Mouse (Mus musculus) thymus, postnatal 4 days (tissue): ENCODE data around the gene Sorcs2.
A peak's percentile ranks its signal among the peaks of the same experiment; 100 is the strongest.

Experiments used
- DNase-seq: peaks from one replicate; pipeline ENCODE4 v3.0.0; 2021

Gene Sorcs2

GRCm38 (mm10) chr5:36356659-36357058 is 41.3 kb downstream of the Sorcs2 start:
- no peak for DNase-seq

GRCm38 (mm10) chr5:36355683-36356082 is 42.3 kb downstream of the Sorcs2 start:
- DNase-seq: no peak

DNA sequence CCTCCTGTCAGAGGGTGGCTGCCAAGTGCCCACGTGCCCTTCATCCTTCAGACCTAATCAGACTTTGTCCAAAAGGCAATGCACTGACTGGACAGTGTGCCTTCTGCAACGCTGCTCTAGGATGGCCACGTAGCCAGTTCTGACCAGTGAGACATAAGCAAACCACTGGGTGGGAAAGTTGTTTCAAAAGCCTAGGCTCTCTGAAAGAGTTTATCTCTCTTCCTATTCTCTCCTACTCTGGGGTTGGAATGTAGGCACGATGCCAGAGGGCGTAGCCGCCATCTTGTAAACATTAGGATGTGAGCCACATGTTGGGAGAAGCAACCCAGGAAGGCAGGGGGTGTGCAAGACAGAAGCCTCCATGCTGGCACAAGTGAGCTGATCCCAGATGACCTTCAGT is 44.3 kb downstream of the Sorcs2 start:
- DNase-seq: no peak

GRCm38 (mm10) chr5:36353194-36353593 is 44.7 kb downstream of the Sorcs2 start:
- no peak for DNase-seq

GRCm38 (mm10) chr5:36346698-36347097 is 51.2 kb downstream of the Sorcs2 start:
- no peak for DNase-seq

DNA sequence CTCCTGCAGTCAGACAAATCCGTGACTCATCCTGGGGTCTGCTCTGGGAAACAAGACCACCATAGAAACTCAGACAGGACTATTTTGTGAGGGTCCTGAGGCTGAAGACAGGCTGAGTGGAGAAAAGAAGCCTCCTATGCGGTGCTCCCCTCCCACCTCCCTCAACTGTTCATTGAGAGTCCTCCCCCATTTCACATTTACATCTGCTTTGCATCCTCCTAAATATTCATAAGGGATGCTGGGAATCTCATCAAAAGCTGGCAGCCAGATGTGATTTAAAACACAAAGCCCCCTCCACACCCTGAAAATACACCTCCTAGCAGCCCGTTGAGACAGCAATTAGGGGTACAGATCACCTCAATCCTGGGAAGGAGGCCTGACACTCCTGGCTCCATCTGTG is 58.7 kb downstream of the Sorcs2 start:
- DNase-seq: no peak

DNA sequence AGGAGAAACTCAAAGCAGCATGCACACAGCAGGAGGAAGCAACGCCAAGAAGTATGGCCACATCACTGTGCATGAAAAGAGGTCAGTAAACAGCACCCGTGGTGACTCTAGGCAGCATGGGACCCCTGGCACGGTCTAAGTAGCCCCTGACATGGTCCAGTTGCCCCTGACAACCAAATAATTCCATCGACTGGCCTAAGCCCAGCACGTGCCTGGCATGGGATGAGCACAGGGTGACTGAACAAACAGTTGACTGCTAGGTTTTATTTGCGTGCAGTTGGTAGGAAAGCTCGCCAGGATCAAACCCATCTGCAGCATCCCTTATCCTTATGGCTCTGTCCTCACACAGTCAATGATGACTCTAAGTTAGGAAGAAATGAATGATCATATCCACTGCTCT is 61.7 kb downstream of the Sorcs2 start:
- DNase-seq: no peak

GRCm38 (mm10) chr5:36335661-36336060 is 62.3 kb downstream of the Sorcs2 start:
- DNase-seq: no peak

GRCm38 (mm10) chr5:36334227-36334626 is 63.7 kb downstream of the Sorcs2 start:
- DNase-seq: no peak

DNA sequence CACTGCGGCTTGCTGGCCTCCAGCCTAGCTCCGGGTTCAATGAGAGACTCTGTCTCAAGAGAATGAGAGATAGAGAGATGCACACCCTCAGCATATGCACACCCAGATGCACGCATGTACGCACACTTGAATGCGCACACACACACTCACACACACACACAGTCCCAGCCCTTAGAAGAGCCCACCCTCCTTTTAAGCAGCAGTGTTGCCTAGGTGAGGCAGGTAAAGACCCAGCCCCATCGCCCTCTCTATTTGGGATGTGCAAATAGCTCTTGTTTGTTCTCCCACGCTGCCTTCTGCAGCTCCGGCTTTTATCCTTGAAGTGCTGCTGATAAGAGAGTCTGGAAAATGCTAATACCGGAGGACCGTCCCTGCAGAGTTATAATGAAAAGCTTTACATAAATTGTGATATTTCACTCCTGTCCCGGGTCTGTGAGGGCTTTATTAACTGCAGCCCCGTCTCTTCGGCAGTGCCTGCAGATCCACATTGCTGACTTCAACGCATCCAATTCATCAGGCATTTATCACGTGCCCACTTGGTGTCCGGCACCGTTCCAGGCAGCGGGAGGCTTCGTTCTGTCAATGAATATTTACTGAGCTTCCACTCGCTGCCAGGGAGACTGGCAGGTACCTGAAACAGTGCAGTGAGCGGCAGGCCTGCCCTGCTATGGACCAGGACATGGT is 67.3 kb downstream of the Sorcs2 start:
- no peak for DNase-seq

- peak; percentile 21 for DNase-seq
Measured at GRCm38 (mm10) chr5:36326057-36327010, 71.6 kb downstream of the Sorcs2 start.

DNA sequence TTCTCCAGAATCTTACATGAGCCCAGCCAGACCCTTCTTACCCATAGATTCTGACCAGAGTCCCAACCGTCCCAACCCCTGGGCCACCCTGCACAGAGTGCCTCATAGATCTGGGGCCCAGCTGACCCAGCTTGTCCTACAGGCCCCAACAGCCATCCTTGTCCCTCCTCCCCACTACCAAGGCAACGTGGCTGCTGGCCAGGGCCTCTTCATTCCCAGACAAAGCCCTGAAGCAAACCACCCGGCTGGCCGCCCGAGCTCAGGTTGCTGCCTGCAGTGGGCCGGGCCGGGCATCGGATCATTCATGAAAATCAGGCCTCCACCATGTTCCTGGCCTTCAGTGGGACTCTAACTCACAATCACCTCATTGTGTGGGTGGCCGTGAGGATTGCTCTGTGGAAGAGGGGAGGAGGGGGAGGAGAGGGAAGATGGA is 73.8 kb downstream of the Sorcs2 start:
- peak; percentile 22 for DNase-seq

DNA sequence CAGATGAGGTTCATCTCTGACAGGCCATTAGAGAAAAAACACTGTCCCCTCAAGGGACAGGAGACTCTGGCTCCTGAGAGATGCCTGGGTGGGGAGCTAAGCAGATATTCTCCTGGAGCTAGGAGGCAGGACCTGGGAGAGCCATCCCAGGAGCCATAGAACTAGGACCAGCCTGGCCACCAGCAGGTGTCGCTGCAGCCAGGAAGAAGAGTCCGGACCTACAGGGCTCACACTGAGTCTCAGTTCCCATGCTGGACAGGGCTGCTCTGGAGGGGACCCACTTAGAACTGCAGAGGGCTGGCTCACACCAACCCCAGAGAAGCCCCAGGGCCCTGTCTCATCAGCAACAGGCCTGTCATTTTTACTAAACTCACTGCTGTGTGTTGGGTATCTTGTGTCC is 74.4 kb downstream of the Sorcs2 start:
- peak; percentile 91 for DNase-seq

- no peak for DNase-seq
Measured at GRCm38 (mm10) chr5:36321581-36321980, 76.4 kb downstream of the Sorcs2 start.

- DNase-seq: peak; percentile 37
Measured at GRCm38 (mm10) chr5:36320667-36321066, 77.3 kb downstream of the Sorcs2 start.

GRCm38 (mm10) chr5:36317641-36318368 is 80.1 kb downstream of the Sorcs2 start:
- peak; percentile 53 for DNase-seq

DNA sequence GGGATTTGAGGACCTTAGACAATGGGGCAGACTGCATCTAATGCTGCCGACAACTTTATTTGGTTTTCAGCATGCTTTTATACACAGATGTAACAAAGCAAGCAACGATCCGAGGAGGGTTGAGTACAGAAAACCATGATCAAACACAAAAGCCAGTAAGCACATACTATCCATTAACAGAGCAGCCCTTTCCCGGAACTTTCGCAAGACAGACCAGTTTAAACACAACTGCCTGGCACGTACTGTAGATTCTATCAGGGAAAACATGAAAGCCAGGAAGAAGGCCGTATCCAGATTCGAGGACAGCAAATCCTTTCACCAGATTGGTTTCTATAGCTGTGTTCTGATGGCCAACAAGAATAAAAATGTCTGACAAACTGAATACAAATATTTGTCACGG is 82.8 kb downstream of the Sorcs2 start:
- no peak for DNase-seq

- no peak for DNase-seq
Measured at GRCm38 (mm10) chr5:36313353-36314079, 84.4 kb downstream of the Sorcs2 start.

- DNase-seq: no peak
Measured at GRCm38 (mm10) chr5:36312926-36313325, 85.0 kb downstream of the Sorcs2 start.

DNA sequence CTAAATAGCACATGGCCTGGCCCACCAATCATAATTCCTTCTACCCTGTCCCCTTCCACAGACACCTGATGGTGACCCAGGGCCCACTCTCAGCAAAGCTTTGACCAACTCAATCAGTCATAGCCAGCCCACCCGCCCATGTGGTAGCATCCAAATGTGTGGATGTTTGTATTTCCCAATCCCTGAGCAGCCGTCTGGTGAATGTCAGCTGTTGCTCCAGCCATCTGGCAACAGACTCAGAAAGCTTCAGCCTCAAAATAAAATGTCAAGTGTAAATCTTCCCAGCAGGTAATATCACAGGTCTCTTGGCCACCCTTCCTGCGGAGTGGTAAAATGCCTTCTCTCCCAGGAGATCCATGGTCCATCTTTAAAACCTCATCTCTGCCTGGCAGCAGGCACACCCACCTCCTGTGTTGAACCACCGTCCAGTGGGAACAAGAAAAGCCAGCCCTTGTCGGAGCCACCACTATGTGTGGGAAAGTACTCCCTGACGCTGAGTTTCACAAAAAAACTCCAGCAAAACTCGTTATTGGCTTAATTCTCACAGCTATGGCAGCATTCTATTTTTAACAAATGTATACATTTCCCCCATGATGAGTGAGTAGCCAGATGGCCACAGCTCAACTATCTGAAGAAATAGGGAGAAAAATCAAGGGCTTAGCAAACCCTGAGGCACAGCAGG is 93.5 kb downstream of the Sorcs2 start:
- DNase-seq: no peak

DNA sequence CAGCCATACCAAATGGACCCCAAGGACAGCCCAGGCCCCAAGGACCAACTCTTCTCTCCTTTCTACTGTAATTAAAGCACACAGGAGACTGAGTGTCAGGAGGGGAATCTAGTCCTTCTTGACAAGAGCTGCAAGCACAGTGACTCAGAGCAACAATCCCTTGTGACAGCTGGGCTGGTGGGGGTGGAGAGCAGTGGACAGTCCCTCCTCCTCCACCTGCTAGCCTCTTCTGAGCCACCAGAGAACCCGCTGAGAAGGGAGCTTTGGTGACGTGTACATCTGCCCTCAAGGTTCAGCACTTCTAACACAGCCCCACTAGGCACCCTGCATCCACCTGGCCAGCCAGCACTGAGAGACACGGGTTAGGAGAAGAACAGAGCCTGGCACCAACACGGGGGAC is 96.8 kb downstream of the Sorcs2 start:
- no peak for DNase-seq

- no peak for DNase-seq
Measured at GRCm38 (mm10) chr5:36298049-36298448, 99.9 kb downstream of the Sorcs2 start.
